Mouse (Mus musculus): ENCODE measurements at regions not wholly inside any gene's neighbourhood (a gene's known extent, or its start where the extent isn't known, plus 50 kb on each side); places are given as distances from the start of the nearest gene placed in this dataset.

- TF ChIP-seq POLR2A (IDR thresholded peaks at IDR 0.05; ENCODE audit: borderline replicate concordance, control insufficient read depth, low read depth, low read length) = no peak
- no peak for TF ChIP-seq CTCF (IDR thresholded peaks at IDR 0.05; ENCODE audit: control insufficient read depth, insufficient read depth, low read length)
- Histone ChIP-seq H3K4me1 (ENCODE audit: control insufficient read depth, insufficient read depth, low read length) (no peaks in the 10 kb centered on the region), H3K4me3 (replicated peaks; ENCODE audit: control insufficient read depth, low read depth, low read length) (no peak overlapping the region), H3K27ac (ENCODE audit: control insufficient read depth, insufficient read depth, low read depth, low read length, poor library complexity) (no peak overlapping the region)
- WGBS = 80% methylated on average over 3 of the region's 3 CpGs
These were observed 81.7 kb upstream of the Cers4 start for GRCm38 (mm10) chr8:4411126-4411525.

- no peak overlapping the region for H3K27ac ChIP-seq (ENCODE audit: control insufficient read depth, insufficient read depth, low read depth, low read length, poor library complexity)
- H3K4me3 ChIP-seq (replicated peaks; ENCODE audit: control insufficient read depth, low read depth, low read length) = no peak overlapping the region
- no peak for TF ChIP-seq CTCF (IDR thresholded peaks at IDR 0.05; ENCODE audit: control insufficient read depth, insufficient read depth, low read length)
- TF ChIP-seq POLR2A (IDR thresholded peaks at IDR 0.05; ENCODE audit: borderline replicate concordance, control insufficient read depth, low read depth, low read length) = no peak
- no peaks in the 10 kb centered on the region for H3K4me1 ChIP-seq (ENCODE audit: control insufficient read depth, insufficient read depth, low read length)
- 64% methylated on average over 2 of the region's 2 CpGs for WGBS
These were observed 81.0 kb upstream of the Cers4 start for GRCm38 (mm10) chr8:4411836-4412235.

GRCm38 (mm10) chr8:4413206-4413605 is 79.6 kb upstream of the Cers4 start:
- Histone ChIP-seq H3K27ac (ENCODE audit: control insufficient read depth, insufficient read depth, low read depth, low read length, poor library complexity) (no peak overlapping the region), H3K4me1 (ENCODE audit: control insufficient read depth, insufficient read depth, low read length) (no peaks in the 10 kb centered on the region), H3K4me3 (replicated peaks; ENCODE audit: control insufficient read depth, low read depth, low read length) (no peak overlapping the region)
- WGBS = 67% methylated on average over 6 of the region's 6 CpGs
- no peak for TF ChIP-seq POLR2A (IDR thresholded peaks at IDR 0.05; ENCODE audit: borderline replicate concordance, control insufficient read depth, low read depth, low read length)
- peak; percentile 26; the same call in 1 of the 2 replicates for TF ChIP-seq CTCF (IDR thresholded peaks at IDR 0.05; ENCODE audit: control insufficient read depth, insufficient read depth, low read length)

GRCm38 (mm10) chr8:4413764-4414163 is 79.1 kb upstream of the Cers4 start:
- Histone ChIP-seq H3K27ac (ENCODE audit: control insufficient read depth, insufficient read depth, low read depth, low read length, poor library complexity) (no peak overlapping the region), H3K4me3 (replicated peaks; ENCODE audit: control insufficient read depth, low read depth, low read length) (no peak overlapping the region), H3K4me1 (ENCODE audit: control insufficient read depth, insufficient read depth, low read length) (no peaks in the 10 kb centered on the region)
- 63% methylated on average over 4 of the region's 4 CpGs for WGBS
- TF ChIP-seq CTCF (IDR thresholded peaks at IDR 0.05; ENCODE audit: control insufficient read depth, insufficient read depth, low read length) (no peak), POLR2A (IDR thresholded peaks at IDR 0.05; ENCODE audit: borderline replicate concordance, control insufficient read depth, low read depth, low read length) (no peak)

GRCm38 (mm10) chr8:4417141-4417540 is 75.7 kb upstream of the Cers4 start:
- 63% methylated on average over 3 of the region's 3 CpGs for WGBS
- Histone ChIP-seq H3K27ac (ENCODE audit: control insufficient read depth, insufficient read depth, low read depth, low read length, poor library complexity) (no peak overlapping the region), H3K4me1 (ENCODE audit: control insufficient read depth, insufficient read depth, low read length) (no peaks in the 10 kb centered on the region), H3K4me3 (replicated peaks; ENCODE audit: control insufficient read depth, low read depth, low read length) (no peak overlapping the region)
- TF ChIP-seq CTCF (IDR thresholded peaks at IDR 0.05; ENCODE audit: control insufficient read depth, insufficient read depth, low read length) (no peak), POLR2A (IDR thresholded peaks at IDR 0.05; ENCODE audit: borderline replicate concordance, control insufficient read depth, low read depth, low read length) (no peak)

GRCm38 (mm10) chr8:4433161-4433560 is 59.7 kb upstream of the Cers4 start:
- Histone ChIP-seq H3K4me1 (ENCODE audit: control insufficient read depth, insufficient read depth, low read length) (no peaks in the 10 kb centered on the region), H3K27ac (ENCODE audit: control insufficient read depth, insufficient read depth, low read depth, low read length, poor library complexity) (no peak overlapping the region), H3K4me3 (replicated peaks; ENCODE audit: control insufficient read depth, low read depth, low read length) (no peak overlapping the region)
- 74% methylated on average over 2 of the region's 2 CpGs for WGBS
- TF ChIP-seq CTCF (IDR thresholded peaks at IDR 0.05; ENCODE audit: control insufficient read depth, insufficient read depth, low read length) (no peak), POLR2A (IDR thresholded peaks at IDR 0.05; ENCODE audit: borderline replicate concordance, control insufficient read depth, low read depth, low read length) (no peak)

GRCm38 (mm10) chr8:4436546-4436945 is 56.3 kb upstream of the Cers4 start:
- no peak overlapping the region for H3K4me3 ChIP-seq (replicated peaks; ENCODE audit: control insufficient read depth, low read depth, low read length)
- H3K4me1 ChIP-seq (ENCODE audit: control insufficient read depth, insufficient read depth, low read length) = no peaks in the 10 kb centered on the region
- TF ChIP-seq CTCF (IDR thresholded peaks at IDR 0.05; ENCODE audit: control insufficient read depth, insufficient read depth, low read length) (no peak), POLR2A (IDR thresholded peaks at IDR 0.05; ENCODE audit: borderline replicate concordance, control insufficient read depth, low read depth, low read length) (no peak)
- no peak overlapping the region for H3K27ac ChIP-seq (ENCODE audit: control insufficient read depth, insufficient read depth, low read depth, low read length, poor library complexity)
- WGBS = 82% methylated on average over 3 of the region's 3 CpGs
